Mouse (Mus musculus): ENCODE results near the gene Atp2a1. TPM values are rescaled to one million over a fixed set of nuclear protein-coding genes. Genes with fewer than 3 reads are reported as not detected.

Gene Atp2a1
- polyA plus RNA-seq, 1 experiment = 3.6 TPM

- WGBS = 88% methylated on average over 17 of the region's 17 CpGs
- no peak for DNase-seq (ENCODE audit: low read depth, low spot score)
These were observed 6.3 kb downstream of the Atp2a1 start for GRCm38 (mm10) chr7:126456382-126457266.

GRCm38 (mm10) chr7:126455242-126455641, 7.7 kb downstream of the Atp2a1 start:
- no peak for DNase-seq (ENCODE audit: low read depth, low spot score)
- 54% methylated on average over 2 of the region's 2 CpGs for WGBS

GRCm38 (mm10) chr7:126453861-126454260, 9.0 kb downstream of the Atp2a1 start:
- DNase-seq (ENCODE audit: low read depth, low spot score) = no peak
- WGBS = 10% methylated on average over 7 of the region's 7 CpGs

- 91% methylated on average over 3 of the region's 3 CpGs for WGBS
- DNase-seq (ENCODE audit: low read depth, low spot score) = no peak
These were observed 10.7 kb downstream of the Atp2a1 start for GRCm38 (mm10) chr7:126452244-126452643.

- 86% methylated on average over 6 of the region's 6 CpGs for WGBS
- no peak for DNase-seq (ENCODE audit: low read depth, low spot score)
These were observed 12.3 kb downstream of the Atp2a1 start for GRCm38 (mm10) chr7:126450641-126451040.

- WGBS = 89% methylated on average over 18 of the region's 18 CpGs
- no peak for DNase-seq (ENCODE audit: low read depth, low spot score)
These were observed 12.9 kb downstream of the Atp2a1 start for GRCm38 (mm10) chr7:126449991-126450390.

- 88% methylated on average over 19 of the region's 19 CpGs for WGBS
- DNase-seq (ENCODE audit: low read depth, low spot score) = no peak
These were observed 14.4 kb downstream of the Atp2a1 start for GRCm38 (mm10) chr7:126448481-126448880.

GRCm38 (mm10) chr7:126446217-126446616, 16.7 kb downstream of the Atp2a1 start:
- 96% methylated on average over 21 of the region's 21 CpGs for WGBS
- no peak for DNase-seq (ENCODE audit: low read depth, low spot score)

GRCm38 (mm10) chr7:126445104-126445815, 17.6 kb downstream of the Atp2a1 start:
- no peak for DNase-seq (ENCODE audit: low read depth, low spot score)
- 94% methylated on average over 15 of the region's 15 CpGs for WGBS

GRCm38 (mm10) chr7:126444536-126444935, 18.4 kb downstream of the Atp2a1 start:
- no peak for DNase-seq (ENCODE audit: low read depth, low spot score)
- 95% methylated on average over 9 of the region's 9 CpGs for WGBS

GRCm38 (mm10) chr7:126443997-126444396, 18.9 kb downstream of the Atp2a1 start:
- DNase-seq (ENCODE audit: low read depth, low spot score) = no peak
- WGBS = 95% methylated on average over 10 of the region's 10 CpGs

GRCm38 (mm10) chr7:126440134-126440533, 22.8 kb downstream of the Atp2a1 start:
- 67% methylated on average over 9 of the region's 9 CpGs for WGBS
- DNase-seq (ENCODE audit: low read depth, low spot score) = no peak

GRCm38 (mm10) chr7:126436851-126437250, 26.1 kb downstream of the Atp2a1 start:
- peak; percentile 36 for DNase-seq (ENCODE audit: low read depth, low spot score)
- 27% methylated on average over 8 of the region's 8 CpGs for WGBS

- no peak for DNase-seq (ENCODE audit: low read depth, low spot score)
- WGBS = 80% methylated on average over 3 of the region's 3 CpGs
These were observed 27.1 kb downstream of the Atp2a1 start for GRCm38 (mm10) chr7:126435801-126436200.

- 91% methylated on average over 7 of the region's 7 CpGs for WGBS
- DNase-seq (ENCODE audit: low read depth, low spot score) = no peak
These were observed 28.2 kb downstream of the Atp2a1 start for GRCm38 (mm10) chr7:126434726-126435125.

GRCm38 (mm10) chr7:126430167-126430566, 32.7 kb downstream of the Atp2a1 start:
- DNase-seq (ENCODE audit: low read depth, low spot score) = no peak

- no peak for DNase-seq (ENCODE audit: low read depth, low spot score)
- 20% methylated on average over 15 of the region's 15 CpGs for WGBS
These were observed 33.4 kb downstream of the Atp2a1 start for GRCm38 (mm10) chr7:126429503-126429898.

GRCm38 (mm10) chr7:126428631-126429502, 34.0 kb downstream of the Atp2a1 start, which contains the start of gene Rabep2:
TSS of gene Rabep2 (plus strand) at chr7:126428759.
- DNase-seq (ENCODE audit: low read depth, low spot score) = peak; percentile 60
- under 1% methylated on average over 82 of the region's 82 CpGs for WGBS

GRCm38 (mm10) chr7:126428154-126428553, 34.8 kb downstream of the Atp2a1 start:
- DNase-seq (ENCODE audit: low read depth, low spot score) = no peak
- WGBS = 14% methylated on average over 4 of the region's 4 CpGs

GRCm38 (mm10) chr7:126427323-126427860, 35.5 kb downstream of the Atp2a1 start:
- 68% methylated on average over 13 of the region's 13 CpGs for WGBS
- no peak for DNase-seq (ENCODE audit: low read depth, low spot score)

All from large intestine, adult 2 months (tissue).